Mouse (Mus musculus) midbrain, postnatal 0 days (tissue): ENCODE data around the gene Cog7. TPM values are rescaled to one million over a fixed set of nuclear protein-coding genes. Genes with fewer than 3 reads are reported as not detected.

Experiments
- ATAC-seq: fragments of 200-750 bp; cut with Nextera tagmentation; 2 replicates; pipeline ENCODE4 v1.8.0; 2017; ENCODE audit warnings: moderate number of reproducible peaks, mild to moderate bottlenecking, moderate TSS enrichment, moderate library complexity; ENCODE audit not compliant: low FRiP score
- DNase-seq: peaks from one replicate; pipeline ENCODE4 v3.0.0-alpha.2; 2015; ENCODE audit warnings: low spot score
- H3K27ac ChIP-seq: fragments of 300-500 bp; sonication (generic); 2 replicates; pipeline ENCODE4 v1.5.1; 2014; ENCODE audit warnings: low read depth, mild to moderate bottlenecking, low read length, mixed read lengths
- H3K27me3 ChIP-seq: fragments of 300-500 bp; sonication (generic); 2 replicates; pipeline ENCODE4 v1.6.1; 2014; ENCODE audit warnings: low read length, control low read depth, mixed read lengths; ENCODE audit not compliant: insufficient read depth
- H3K36me3 ChIP-seq: fragments of 300-500 bp; sonication (generic); 2 replicates; pipeline ENCODE4 v1.6.1; 2014; ENCODE audit warnings: low read length, control low read depth, mixed read lengths; ENCODE audit not compliant: insufficient read depth
- H3K4me1 ChIP-seq: fragments of 300-500 bp; sonication (generic); 2 replicates; pipeline ENCODE4 v1.6.1; 2014; ENCODE audit warnings: mild to moderate bottlenecking, control low read depth, antibody characterized with exemption, low read length, mixed read lengths; ENCODE audit not compliant: insufficient read depth
- H3K4me2 ChIP-seq: fragments of 300-500 bp; sonication (generic); 2 replicates; pipeline ENCODE4 v1.6.1; 2014; ENCODE audit warnings: low read depth, mild to moderate bottlenecking, low read length, mixed read lengths; ENCODE audit not compliant: poor library complexity, severe bottlenecking
- H3K4me3 ChIP-seq: fragments of 300-500 bp; sonication (generic); 2 replicates; pipeline ENCODE4 v1.5.1; 2014; ENCODE audit warnings: low read depth, mild to moderate bottlenecking, low read length, moderate library complexity
- H3K9ac ChIP-seq: fragments of 300-500 bp; sonication (generic); replicated peaks from 2 replicates; pipeline ENCODE4 v1.6.1; 2014; ENCODE audit warnings: mild to moderate bottlenecking, low read length, moderate library complexity, mixed read lengths; ENCODE audit not compliant: poor library complexity, severe bottlenecking
- H3K9me3 ChIP-seq: fragments of 300-500 bp; sonication (generic); 2 replicates; pipeline ENCODE4 v1.6.1; 2016; ENCODE audit warnings: low read length, control low read depth
- CTCF ChIP-seq: IDR thresholded peaks from 2 replicates; pipeline ENCODE4 v1.5.1; 2016; ENCODE audit warnings: antibody characterized with exemption, mild to moderate bottlenecking
- WGBS: fragments of 180-500 bp; shearing (Covaris S2); extraction: QIAGEN DNeasy Blood & Tissue Kit; methylation state at CpG from one replicate; pipeline ENCODE4 v1.1.7; 2014; 5-methylcytosine and 5-hydroxymethylcytosine counted together
- polyA plus RNA-seq: library from polyadenylated mRNA; unstranded; fragments of >200 nt; fragmentation: Nextera tagmentation; extraction: Ambion mirVana; gene quantifications from 2 replicates; pipeline ENCODE4 v1.2.1, GENCODE M21; 2015
- total RNA-seq: library from RNA; depleted of rRNA; stranded (reverse); fragments of >200 nt; gene quantifications from 2 replicates; pipeline ENCODE4 v1.2.3, GENCODE M21; 2014

Cog7 gene
- total and polyA plus RNA-seq, 2 experiments from 2014 or later: 27.4 to 34.9 TPM

- H3K4me1 ChIP-seq: no peaks in the 10 kb centered on the region
- no peak overlapping the region for H3K9ac ChIP-seq
- 40% methylated on average over 7 of the region's 7 CpGs for WGBS
- peak; percentile 64 for DNase-seq
- H3K27ac ChIP-seq: no peak overlapping the region
- no peak for TF ChIP-seq CTCF
- H3K4me2 ChIP-seq: no peak overlapping the region
- H3K27me3 ChIP-seq: no peaks in the 10 kb centered on the region
- no peak overlapping the region for H3K4me3 ChIP-seq
- ATAC-seq: no peak
- peaks cover 32% of the 10 kb centered on the region for H3K36me3 ChIP-seq
- H3K9me3 ChIP-seq: no peaks in the 10 kb centered on the region
Measured at GRCm38 (mm10) chr7:121931246-121931645, 50.3 kb downstream of the Cog7 start.

GRCm38 (mm10) chr7:121927882-121928281 is 53.6 kb downstream of the Cog7 start:
- Histone ChIP-seq H3K9ac (no peak overlapping the region), H3K27ac (no peak overlapping the region), H3K4me3 (no peak overlapping the region), H3K4me1 (no peaks in the 10 kb centered on the region), H3K4me2 (no peak overlapping the region), H3K9me3 (no peaks in the 10 kb centered on the region), H3K27me3 (no peaks in the 10 kb centered on the region), H3K36me3 (peaks cover 44% of the 10 kb centered on the region)
- DNase-seq (no peak), ATAC-seq (no peak)
- WGBS: 96% methylated on average over 2 of the region's 2 CpGs
- TF ChIP-seq CTCF: no peak

- Histone ChIP-seq H3K9me3 (no peaks in the 10 kb centered on the region), H3K4me3 (no peak overlapping the region), H3K4me1 (no peaks in the 10 kb centered on the region), H3K27me3 (no peaks in the 10 kb centered on the region), H3K4me2 (no peak overlapping the region), H3K36me3 (peaks cover 35% of the 10 kb centered on the region; the same call in 1 of the 2 replicates), H3K9ac (no peak overlapping the region), H3K27ac (no peak overlapping the region)
- DNase-seq (no peak), ATAC-seq (no peak)
- whole genome bisulfite sequencing: 91% methylated on average over 7 of the region's 7 CpGs
- no peak for TF ChIP-seq CTCF
Measured at GRCm38 (mm10) chr7:121924361-121924760, 57.1 kb downstream of the Cog7 start.

GRCm38 (mm10) chr7:121913944-121914343 is 67.6 kb downstream of the Cog7 start:
- Histone ChIP-seq H3K9me3 (no peaks in the 10 kb centered on the region), H3K9ac (no peak overlapping the region), H3K4me2 (no peak overlapping the region), H3K27me3 (no peaks in the 10 kb centered on the region), H3K4me1 (no peaks in the 10 kb centered on the region), H3K27ac (no peak overlapping the region), H3K36me3 (no peaks in the 10 kb centered on the region; the same call in 1 of the 2 replicates), H3K4me3 (no peak overlapping the region)
- no peak for DNase-seq
- TF ChIP-seq CTCF: no peak
- ATAC-seq: no peak
- WGBS: 84% methylated on average over 6 of the region's 6 CpGs

GRCm38 (mm10) chr7:121912250-121912649 is 69.3 kb downstream of the Cog7 start:
- Histone ChIP-seq H3K9ac (no peak overlapping the region), H3K9me3 (no peaks in the 10 kb centered on the region), H3K4me2 (no peak overlapping the region), H3K36me3 (no peaks in the 10 kb centered on the region; the same call in 1 of the 2 replicates), H3K27me3 (no peaks in the 10 kb centered on the region), H3K27ac (no peak overlapping the region), H3K4me3 (no peak overlapping the region), H3K4me1 (no peaks in the 10 kb centered on the region)
- 0 out of 2 replicates have a peak, but pooled peaks have one; percentile 1 for TF ChIP-seq CTCF
- 85% methylated on average over 8 of the region's 8 CpGs for WGBS
- no peak for DNase-seq
- ATAC-seq: no peak

GRCm38 (mm10) chr7:121906879-121907278 is 74.6 kb downstream of the Cog7 start:
- no peaks in the 10 kb centered on the region for H3K9me3 ChIP-seq
- no peak for ATAC-seq
- no peaks in the 10 kb centered on the region for H3K36me3 ChIP-seq
- no peak overlapping the region for H3K27ac ChIP-seq
- no peak for DNase-seq
- whole genome bisulfite sequencing: 84% methylated on average over 4 of the region's 4 CpGs
- no peak overlapping the region for H3K9ac ChIP-seq
- H3K4me3 ChIP-seq: no peak overlapping the region
- no peak overlapping the region for H3K4me2 ChIP-seq
- H3K4me1 ChIP-seq: no peaks in the 10 kb centered on the region
- no peaks in the 10 kb centered on the region for H3K27me3 ChIP-seq
- TF ChIP-seq CTCF: no peak
